Mouse (Mus musculus): ENCODE results near the gene Nsf. TPM values are rescaled to one million over a fixed set of nuclear protein-coding genes. Genes with fewer than 3 reads are reported as not detected.

Nsf gene
- polyA plus RNA-seq, 1 experiment from 2014 or later, result 49.6 TPM

- H3K9ac ChIP-seq, result no peak overlapping the region
- WGBS, result 18% methylated on average over 9 of the region's 9 CpGs
- no peaks in the 10 kb centered on the region for H3K9me3 ChIP-seq
- H3K27me3 ChIP-seq, result peaks cover 19% of the 10 kb centered on the region
- no peaks in the 10 kb centered on the region for H3K4me1 ChIP-seq
- no peaks in the 10 kb centered on the region for H3K36me3 ChIP-seq
- H3K27ac ChIP-seq, result no peak overlapping the region
- ATAC-seq (ENCODE audit: borderline replicate concordance, extremely low read depth, low FRiP score, low TSS enrichment), result no peak
- H3K4me2 ChIP-seq, result no peak overlapping the region
- H3K4me3 ChIP-seq, result no peak overlapping the region
Observed at GRCm38 (mm10) chr11:103801128-103801527, 152.7 kb downstream of the Nsf start.

- H3K4me2 ChIP-seq, result no peak overlapping the region
- no peak overlapping the region for H3K4me3 ChIP-seq
- no peaks in the 10 kb centered on the region for H3K4me1 ChIP-seq
- H3K27ac ChIP-seq, result no peak overlapping the region
- no peak overlapping the region for H3K9ac ChIP-seq
- no peaks in the 10 kb centered on the region for H3K9me3 ChIP-seq
- H3K27me3 ChIP-seq, result peaks cover 22% of the 10 kb centered on the region
- H3K36me3 ChIP-seq, result no peaks in the 10 kb centered on the region
- WGBS, result 42% methylated on average over 5 of the region's 5 CpGs
- ATAC-seq (ENCODE audit: borderline replicate concordance, extremely low read depth, low FRiP score, low TSS enrichment), result no peak
Observed at GRCm38 (mm10) chr11:103789951-103790350, 163.9 kb downstream of the Nsf start.

GRCm38 (mm10) chr11:103780152-103780551, 173.7 kb downstream of the Nsf start:
- no peak for ATAC-seq (ENCODE audit: borderline replicate concordance, extremely low read depth, low FRiP score, low TSS enrichment)
- H3K9me3 ChIP-seq, result no peaks in the 10 kb centered on the region
- no peaks in the 10 kb centered on the region for H3K4me1 ChIP-seq
- no peaks in the 10 kb centered on the region for H3K36me3 ChIP-seq
- 50% methylated on average over 9 of the region's 9 CpGs for WGBS
- H3K27ac ChIP-seq, result no peak overlapping the region
- no peak overlapping the region for H3K4me2 ChIP-seq
- H3K4me3 ChIP-seq, result no peak overlapping the region
- H3K9ac ChIP-seq, result no peak overlapping the region
- H3K27me3 ChIP-seq, result peaks cover 22% of the 10 kb centered on the region

DNA sequence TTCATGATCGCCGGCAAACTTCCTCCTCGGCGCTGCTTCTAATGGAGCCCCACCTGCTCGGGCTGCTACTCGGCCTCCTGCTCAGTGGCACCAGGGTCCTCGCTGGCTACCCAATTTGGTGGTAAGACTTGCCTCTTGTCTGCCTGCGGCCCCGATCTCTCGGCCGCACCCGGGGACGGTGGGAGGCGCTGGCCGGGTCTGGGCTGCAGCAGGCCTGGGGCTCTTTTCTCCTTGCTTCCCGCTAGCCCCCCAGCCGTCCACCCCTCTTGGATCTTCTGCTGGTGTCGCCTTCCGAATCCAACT, 179.7 kb downstream of the Nsf start:
- no peak overlapping the region for H3K9ac ChIP-seq
- H3K36me3 ChIP-seq, result no peaks in the 10 kb centered on the region
- H3K4me3 ChIP-seq, result peak overlapping the region; percentile 18
- H3K9me3 ChIP-seq, result no peaks in the 10 kb centered on the region
- H3K27ac ChIP-seq, result no peak overlapping the region
- H3K4me2 ChIP-seq, result peak overlapping the region; percentile 43
- peaks cover 12% of the 10 kb centered on the region for H3K4me1 ChIP-seq
- under 1% methylated on average over 19 of the region's 19 CpGs for WGBS
- H3K27me3 ChIP-seq, result peaks cover 82% of the 10 kb centered on the region
- ATAC-seq (ENCODE audit: borderline replicate concordance, extremely low read depth, low FRiP score, low TSS enrichment), result no peak

DNA sequence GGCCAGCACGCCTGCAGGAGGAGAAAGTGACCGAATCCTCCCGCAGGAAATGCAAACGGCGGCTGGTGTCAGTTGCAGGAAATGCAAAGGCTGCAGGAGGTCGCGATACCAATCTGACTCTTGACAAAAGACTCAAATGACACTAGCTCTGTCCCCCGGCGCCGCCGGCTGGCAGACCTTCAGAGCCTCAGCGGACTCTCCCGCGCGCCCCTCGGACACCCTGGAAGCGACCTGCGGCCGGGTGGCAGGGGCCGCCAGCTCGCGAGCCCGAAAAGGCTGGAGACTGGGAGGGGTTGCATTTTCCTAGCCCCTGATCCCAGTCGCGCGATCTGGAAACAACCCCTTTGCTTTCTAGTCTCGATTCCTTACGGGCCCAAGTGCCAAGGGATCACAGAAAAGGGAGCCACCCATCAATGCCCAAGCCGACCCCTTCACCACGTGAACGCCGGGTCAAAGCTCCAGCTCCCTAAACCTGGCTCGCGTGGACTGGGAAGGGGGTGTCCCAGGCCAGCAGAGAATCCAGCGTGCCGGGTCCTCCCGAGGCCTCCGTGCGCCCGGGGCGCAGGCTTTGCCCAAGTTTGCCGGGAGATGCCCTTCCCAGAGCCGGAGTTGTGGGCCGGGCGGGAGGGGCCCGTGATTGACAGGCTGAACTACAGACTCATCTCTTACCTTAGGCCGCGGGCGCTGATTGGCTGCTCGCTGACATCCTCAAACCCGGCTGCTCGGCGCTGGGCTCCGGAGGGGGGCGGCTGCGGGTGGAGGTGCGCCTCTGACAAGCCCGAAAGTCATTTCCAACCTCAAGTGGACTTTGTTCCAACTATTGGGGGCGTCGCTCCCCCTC, 180.2 kb downstream of the Nsf start, which contains the start of gene Wnt3:
Gene Wnt3, plus strand, starts transcription at position 764 of the 841 bp plus-strand sequence.
- Histone ChIP-seq H3K9me3 (no peaks in the 10 kb centered on the region), H3K27ac (no peak within 1 kb of the TSS), H3K9ac (no peak within 1 kb of the TSS), H3K27me3 (peaks cover 88% of the 10 kb centered on the region), H3K36me3 (no peaks in the 10 kb centered on the region), H3K4me3 (peak within 1 kb of the TSS; percentile 18), H3K4me1 (peaks cover 12% of the 10 kb centered on the region), H3K4me2 (peak within 1 kb of the TSS; percentile 43)
- under 1% methylated on average over 60 of the region's 60 CpGs for WGBS
- ATAC-seq (ENCODE audit: borderline replicate concordance, extremely low read depth, low FRiP score, low TSS enrichment), result no peak

DNA sequence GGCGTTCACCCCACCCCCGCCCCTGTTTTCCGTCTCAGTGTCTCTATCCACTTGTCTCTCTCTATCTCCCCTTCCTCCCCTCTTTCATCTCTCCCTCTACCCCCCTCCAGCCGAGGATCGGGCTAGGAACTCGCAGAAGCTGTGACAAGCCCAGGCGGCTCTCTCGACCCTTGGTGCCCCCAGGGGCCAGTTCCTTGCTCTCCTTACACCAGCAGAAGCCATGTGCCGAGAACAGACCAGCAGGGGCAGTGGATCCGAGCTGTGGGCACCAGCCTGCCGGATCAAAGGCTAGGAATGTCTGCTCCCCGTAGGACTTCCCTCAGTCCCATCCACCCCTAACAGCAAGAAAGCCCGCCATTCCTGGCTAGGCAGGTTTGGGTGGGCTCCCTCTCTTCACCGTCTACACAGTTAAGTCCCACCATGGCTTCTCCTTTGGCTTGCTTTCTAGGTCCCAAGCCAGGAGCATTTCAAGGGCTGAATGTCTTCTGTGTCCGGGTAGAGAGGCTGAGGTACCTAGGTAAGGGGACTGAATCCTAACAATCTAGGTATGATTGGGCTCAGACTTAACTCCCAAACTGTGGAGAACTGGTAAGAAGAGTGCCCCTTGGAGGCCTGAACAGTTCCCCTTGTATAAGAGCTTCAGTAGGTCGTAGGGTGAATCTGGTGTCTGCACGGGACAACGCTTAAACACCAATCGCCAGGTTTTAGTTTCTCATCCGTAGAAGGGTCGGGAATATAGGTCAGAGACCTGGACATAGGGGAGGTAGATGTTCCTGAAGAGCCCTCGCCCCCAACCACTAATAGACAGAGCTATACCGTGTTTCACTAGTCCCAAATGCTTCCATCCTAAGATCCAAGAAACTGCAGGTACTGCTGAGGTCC, 181.1 kb downstream of the Nsf start:
- Histone ChIP-seq H3K27me3 (peaks cover 95% of the 10 kb centered on the region), H3K9me3 (no peaks in the 10 kb centered on the region), H3K4me3 (no peak overlapping the region), H3K36me3 (no peaks in the 10 kb centered on the region), H3K4me2 (peak overlapping the region; percentile 43), H3K27ac (no peak overlapping the region), H3K4me1 (peaks cover 12% of the 10 kb centered on the region), H3K9ac (no peak overlapping the region)
- ATAC-seq (ENCODE audit: borderline replicate concordance, extremely low read depth, low FRiP score, low TSS enrichment), result no peak
- WGBS, result 1% methylated on average over 23 of the region's 23 CpGs

Other genes starting within 250 kb of the Nsf start
- gene Wnt9b, start 204.2 kb downstream of the Nsf start, polyA plus RNA-seq (2015; fragmentation: Nextera tagmentation; extraction: Ambion mirVana), result 0.04 TPM in 2 replicates
- gene Wnt3, start 179.9 kb downstream of the Nsf start, polyA plus RNA-seq (2015; fragmentation: Nextera tagmentation; extraction: Ambion mirVana), result 0.09 and 0.23 TPM in 2 replicates
- 72.4 and 72.9 TPM in 2 replicates for gene Arf2, start 12.7 kb upstream of the Nsf start, polyA plus RNA-seq (2015; fragmentation: Nextera tagmentation; extraction: Ambion mirVana)
- gene Crhr1, start 178.8 kb upstream of the Nsf start, polyA plus RNA-seq (2015; fragmentation: Nextera tagmentation; extraction: Ambion mirVana), result not detected in 2 replicates
- gene Sppl2c, start 232.3 kb upstream of the Nsf start, polyA plus RNA-seq (2015; fragmentation: Nextera tagmentation; extraction: Ambion mirVana), result not detected in 2 replicates

Measured in lung, embryonic 15.5 days (tissue).